Mouse (Mus musculus): Measurements from ENCODE around the gene Mvp.

Mvp gene

GRCm38 (mm10) chr7:127014320-127014719, at the start of gene Mvp:
TSS of gene Mvp (minus strand) at chr7:127014621.
- DNase-seq (ENCODE audit: low spot score in 2 of 2): no peak

GRCm38 (mm10) chr7:127055026-127055585, 40.7 kb upstream of the Mvp start:
- DNase-seq (ENCODE audit: low spot score in 2 of 2): no peak

- peak; percentile 84 to 90 for DNase-seq (ENCODE audit: low spot score in 2 of 2)
These were observed 27.6 kb upstream of the Mvp start, which contains the start of gene Kif22 for GRCm38 (mm10) chr7:127041851-127042672. TSS of gene Kif22 (minus strand) at chr7:127042471.

- DNase-seq (ENCODE audit: low spot score in 2 of 2): no peak
These were observed 16.8 kb upstream of the Mvp start for GRCm38 (mm10) chr7:127031244-127031643.

GRCm38 (mm10) chr7:127030172-127030571, 15.8 kb upstream of the Mvp start:
- no peak for DNase-seq (ENCODE audit: low spot score in 2 of 2)

GRCm38 (mm10) chr7:127027885-127028284, 13.5 kb upstream of the Mvp start:
- DNase-seq (ENCODE audit: low spot score in 2 of 2): no peak

- DNase-seq (ENCODE audit: low spot score in 2 of 2): peak; percentile 99 to 100
These were observed 12.7 kb upstream of the Mvp start, which contains the start of gene Maz for GRCm38 (mm10) chr7:127026984-127027726. TSS of gene Maz (minus strand) at chr7:127027037.

GRCm38 (mm10) chr7:127026616-127026983, 12.2 kb upstream of the Mvp start:
- DNase-seq (ENCODE audit: low spot score in 2 of 2): no peak

- peak; percentile 71 to 72 for DNase-seq (ENCODE audit: low spot score in 2 of 2)
These were observed 11.8 kb upstream of the Mvp start for GRCm38 (mm10) chr7:127026161-127026600.

GRCm38 (mm10) chr7:127025556-127026160, 11.2 kb upstream of the Mvp start:
- peak in 1 of 2 experiments; percentile 55 for DNase-seq (ENCODE audit: low spot score in 2 of 2)

GRCm38 (mm10) chr7:127024755-127025555, 10.5 kb upstream of the Mvp start:
- DNase-seq (ENCODE audit: low spot score in 2 of 2): peak in 1 of 2 experiments; percentile 73

- no peak for DNase-seq (ENCODE audit: low spot score in 2 of 2)
These were observed 9.7 kb upstream of the Mvp start for GRCm38 (mm10) chr7:127023896-127024690.

GRCm38 (mm10) chr7:127023272-127023691, 8.9 kb upstream of the Mvp start:
- no peak for DNase-seq (ENCODE audit: low spot score in 2 of 2)

- no peak for DNase-seq (ENCODE audit: low spot score in 2 of 2)
These were observed 8.3 kb upstream of the Mvp start for GRCm38 (mm10) chr7:127022528-127023271.

- DNase-seq (ENCODE audit: low spot score in 2 of 2): no peak
These were observed 7.4 kb upstream of the Mvp start for GRCm38 (mm10) chr7:127021563-127022527.

GRCm38 (mm10) chr7:127020901-127021562, 6.6 kb upstream of the Mvp start, which contains the start of the genes Gm42742 and Prrt2:
TSS of gene Gm42742 (minus strand) at chr7:127021097.
TSS of gene Prrt2 (minus strand) at chr7:127021211.
- DNase-seq (ENCODE audit: low spot score in 2 of 2): peak in 1 of 2 experiments; percentile 61

GRCm38 (mm10) chr7:127020491-127020890, 6.1 kb upstream of the Mvp start:
- no peak for DNase-seq (ENCODE audit: low spot score in 2 of 2)

GRCm38 (mm10) chr7:127020031-127020430, 5.6 kb upstream of the Mvp start:
- no peak for DNase-seq (ENCODE audit: low spot score in 2 of 2)

Data from urinary bladder, postnatal 4 days (tissue).